Mouse (Mus musculus): Measurements from ENCODE around the gene Tarbp2.

Tarbp2 gene

DNA sequence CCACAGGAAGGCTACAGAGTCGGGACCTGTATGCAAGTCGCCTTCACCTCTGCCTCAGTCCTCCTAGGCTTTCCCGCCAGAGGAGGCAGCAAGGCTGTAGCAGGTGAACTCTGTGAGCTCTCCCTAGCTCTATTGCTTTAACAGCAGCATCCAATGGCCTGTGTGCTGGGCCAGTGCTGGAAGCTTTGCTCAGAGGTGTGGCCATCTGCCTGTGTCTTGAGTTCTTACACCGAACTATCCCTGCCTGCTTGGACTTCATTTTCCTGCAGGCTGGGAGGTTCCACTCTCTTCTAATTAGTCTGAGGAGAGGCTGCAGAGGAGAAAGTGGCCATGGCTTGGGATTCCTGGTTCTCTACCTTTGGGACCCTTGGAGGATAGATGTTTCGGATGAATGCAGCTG lies 6.0 kb upstream of the Tarbp2 start:
- no peaks in the 10 kb centered on the region for H3K36me3 ChIP-seq (ENCODE audit: control insufficient read depth, insufficient read depth, low read length, poor library complexity, severe bottlenecking)
- H3K27me3 ChIP-seq (ENCODE audit: control insufficient read depth, insufficient read depth, low read length, poor library complexity, severe bottlenecking): no peaks in the 10 kb centered on the region
- no peak for DNase-seq (ENCODE audit: low read depth, low spot score)

- DNase-seq (ENCODE audit: low read depth, low spot score): no peak
- H3K27me3 ChIP-seq (ENCODE audit: control insufficient read depth, insufficient read depth, low read length, poor library complexity, severe bottlenecking): no peaks in the 10 kb centered on the region
- no peaks in the 10 kb centered on the region for H3K36me3 ChIP-seq (ENCODE audit: control insufficient read depth, insufficient read depth, low read length, poor library complexity, severe bottlenecking)
These were observed 5.5 kb upstream of the Tarbp2 start for GRCm38 (mm10) chr15:102512471-102512870.

DNA sequence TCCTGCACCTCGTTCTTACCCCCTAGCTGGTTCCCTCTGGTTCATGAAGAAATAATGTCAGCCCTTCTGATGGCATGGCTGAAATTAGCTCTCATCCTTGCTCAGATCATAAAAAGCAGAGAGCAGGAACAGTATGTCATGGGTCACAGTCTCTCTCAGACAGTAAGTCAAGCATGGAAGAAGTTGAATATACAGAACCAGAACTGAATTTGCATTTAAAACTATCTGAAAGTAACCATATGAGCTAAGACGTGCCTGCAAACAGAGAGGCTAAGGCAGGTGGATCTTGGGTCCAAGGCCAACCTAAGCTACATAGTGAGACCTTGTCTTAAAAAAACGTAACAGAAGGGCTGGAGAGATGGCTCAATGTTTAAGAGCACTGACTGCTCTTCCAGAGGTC lies 5.0 kb upstream of the Tarbp2 start:
- H3K36me3 ChIP-seq (ENCODE audit: control insufficient read depth, insufficient read depth, low read length, poor library complexity, severe bottlenecking): no peaks in the 10 kb centered on the region
- DNase-seq (ENCODE audit: low read depth, low spot score): peak; percentile 19
- no peaks in the 10 kb centered on the region for H3K27me3 ChIP-seq (ENCODE audit: control insufficient read depth, insufficient read depth, low read length, poor library complexity, severe bottlenecking)

DNA sequence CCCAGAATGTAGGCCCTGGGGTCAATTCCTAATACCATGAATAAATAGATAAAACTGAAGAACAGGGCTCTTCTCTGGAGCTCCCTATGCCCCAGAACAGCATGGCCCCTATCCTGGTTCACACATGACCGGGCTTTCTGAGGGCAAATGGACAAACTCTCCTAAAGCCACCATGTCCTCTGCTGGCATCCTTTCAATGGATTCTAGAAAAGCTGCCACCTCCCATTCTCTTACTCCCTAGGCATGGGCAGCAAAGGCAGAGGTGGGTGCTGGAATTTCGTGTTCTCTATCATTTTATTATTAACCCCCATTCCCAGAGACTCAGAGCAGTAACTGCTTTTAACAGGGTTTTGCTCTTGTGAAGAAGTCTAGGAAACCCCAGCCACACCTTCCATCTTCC lies 2.7 kb upstream of the Tarbp2 start:
- no peak for DNase-seq (ENCODE audit: low read depth, low spot score)
- Histone ChIP-seq H3K27me3 (ENCODE audit: control insufficient read depth, insufficient read depth, low read length, poor library complexity, severe bottlenecking) (no peaks in the 10 kb centered on the region), H3K36me3 (ENCODE audit: control insufficient read depth, insufficient read depth, low read length, poor library complexity, severe bottlenecking) (no peaks in the 10 kb centered on the region)

GRCm38 (mm10) chr15:102515791-102516190 lies 2.2 kb upstream of the Tarbp2 start:
- Histone ChIP-seq H3K36me3 (ENCODE audit: control insufficient read depth, insufficient read depth, low read length, poor library complexity, severe bottlenecking) (no peaks in the 10 kb centered on the region), H3K27me3 (ENCODE audit: control insufficient read depth, insufficient read depth, low read length, poor library complexity, severe bottlenecking) (no peaks in the 10 kb centered on the region)
- DNase-seq (ENCODE audit: low read depth, low spot score): no peak

DNA sequence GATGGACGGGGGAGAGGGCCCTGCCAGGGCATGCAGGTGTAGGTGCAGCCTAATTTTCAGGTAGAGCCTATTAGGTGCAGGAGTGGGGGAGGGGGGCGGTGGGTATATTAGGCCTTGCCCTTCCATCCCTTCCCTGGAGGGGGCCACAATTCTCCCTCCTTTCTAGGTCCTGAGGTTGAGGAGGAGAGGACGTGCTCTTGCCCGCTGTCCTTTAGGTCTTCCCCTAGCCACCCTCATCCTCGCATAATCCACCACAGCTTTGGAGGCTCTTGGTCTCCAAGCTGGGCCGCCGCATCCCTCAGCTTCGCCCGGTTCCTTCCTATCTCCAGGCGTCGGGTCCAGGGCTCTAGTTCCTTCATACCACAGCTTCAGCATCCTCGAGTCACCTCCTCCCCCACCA lies 1.7 kb upstream of the Tarbp2 start:
- Histone ChIP-seq H3K27me3 (ENCODE audit: control insufficient read depth, insufficient read depth, low read length, poor library complexity, severe bottlenecking) (no peaks in the 10 kb centered on the region), H3K36me3 (ENCODE audit: control insufficient read depth, insufficient read depth, low read length, poor library complexity, severe bottlenecking) (no peaks in the 10 kb centered on the region)
- no peak for DNase-seq (ENCODE audit: low read depth, low spot score)

DNA sequence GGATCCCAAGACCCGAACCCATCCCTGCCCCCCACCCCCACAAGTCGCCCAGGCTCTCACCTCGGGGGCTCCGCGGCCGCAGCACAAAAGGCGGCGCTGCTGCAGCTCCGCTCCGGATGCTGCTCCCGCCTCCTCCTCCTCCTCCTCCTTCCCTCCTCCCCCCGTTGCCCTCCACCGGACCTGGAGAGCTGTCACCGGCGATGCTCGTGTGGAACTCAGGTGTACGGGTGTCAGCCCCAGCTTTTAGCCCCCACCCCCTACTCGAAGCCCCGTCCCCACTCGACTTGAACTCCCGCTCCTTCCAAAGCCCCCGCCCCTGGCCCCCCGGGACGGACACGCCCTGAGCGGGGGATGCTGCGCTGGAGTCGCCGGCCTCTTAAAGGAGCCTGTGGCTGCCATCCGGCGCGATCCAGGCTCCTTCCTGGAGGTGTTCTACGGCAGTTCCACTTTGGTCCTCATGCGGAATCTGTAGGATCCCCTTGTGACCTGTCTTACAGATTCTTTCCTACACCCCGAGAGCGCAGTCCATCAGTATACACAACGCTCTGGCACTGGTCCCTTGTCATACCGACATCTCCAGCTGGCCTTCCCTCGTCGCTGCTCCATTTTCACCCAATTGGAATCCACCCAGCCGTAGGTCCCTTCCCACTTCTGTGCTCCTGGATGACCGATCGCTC lies 1.1 kb upstream of the Tarbp2 start, which contains the start of gene Map3k12:
TSS of gene Map3k12 (minus strand) at position 337 of the 677 bp plus-strand sequence.
- DNase-seq (ENCODE audit: low read depth, low spot score): peak; percentile 49
- Histone ChIP-seq H3K27me3 (ENCODE audit: control insufficient read depth, insufficient read depth, low read length, poor library complexity, severe bottlenecking) (no peaks in the 10 kb centered on the region), H3K36me3 (ENCODE audit: control insufficient read depth, insufficient read depth, low read length, poor library complexity, severe bottlenecking) (no peaks in the 10 kb centered on the region)

DNA sequence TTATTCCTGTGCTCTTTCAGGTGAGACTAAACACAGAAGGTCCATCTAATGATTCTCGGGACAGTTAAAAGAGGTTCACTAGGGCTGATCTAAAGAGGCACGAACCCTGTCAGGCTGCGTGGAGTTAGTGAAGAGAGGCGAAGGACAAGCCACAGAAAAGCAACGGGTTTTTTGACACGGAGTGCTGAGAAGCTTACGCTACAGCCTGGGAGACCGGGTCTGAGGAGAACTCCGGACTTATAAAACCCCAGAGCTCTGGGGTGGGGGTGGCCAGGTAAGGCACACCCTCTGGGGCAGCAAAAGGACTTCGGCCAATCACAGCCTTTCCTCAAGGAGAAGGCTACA lies 389 bp upstream of the Tarbp2 start:
- no peak for DNase-seq (ENCODE audit: low read depth, low spot score)

GRCm38 (mm10) chr15:102518859-102519201 lies 838 bp downstream of the Tarbp2 start:
- H3K36me3 ChIP-seq (ENCODE audit: control insufficient read depth, insufficient read depth, low read length, poor library complexity, severe bottlenecking): no peaks in the 10 kb centered on the region
- no peak for DNase-seq (ENCODE audit: low read depth, low spot score)
- H3K27me3 ChIP-seq (ENCODE audit: control insufficient read depth, insufficient read depth, low read length, poor library complexity, severe bottlenecking): no peaks in the 10 kb centered on the region

More for the DNA sequence above, 389 bp upstream of the Tarbp2 start:
- no peaks in the 10 kb centered on the region for H3K27me3 ChIP-seq (ENCODE audit: control insufficient read depth, insufficient read depth, low read length, poor library complexity, severe bottlenecking)
- no peaks in the 10 kb centered on the region for H3K36me3 ChIP-seq (ENCODE audit: control insufficient read depth, insufficient read depth, low read length, poor library complexity, severe bottlenecking)

DNA sequence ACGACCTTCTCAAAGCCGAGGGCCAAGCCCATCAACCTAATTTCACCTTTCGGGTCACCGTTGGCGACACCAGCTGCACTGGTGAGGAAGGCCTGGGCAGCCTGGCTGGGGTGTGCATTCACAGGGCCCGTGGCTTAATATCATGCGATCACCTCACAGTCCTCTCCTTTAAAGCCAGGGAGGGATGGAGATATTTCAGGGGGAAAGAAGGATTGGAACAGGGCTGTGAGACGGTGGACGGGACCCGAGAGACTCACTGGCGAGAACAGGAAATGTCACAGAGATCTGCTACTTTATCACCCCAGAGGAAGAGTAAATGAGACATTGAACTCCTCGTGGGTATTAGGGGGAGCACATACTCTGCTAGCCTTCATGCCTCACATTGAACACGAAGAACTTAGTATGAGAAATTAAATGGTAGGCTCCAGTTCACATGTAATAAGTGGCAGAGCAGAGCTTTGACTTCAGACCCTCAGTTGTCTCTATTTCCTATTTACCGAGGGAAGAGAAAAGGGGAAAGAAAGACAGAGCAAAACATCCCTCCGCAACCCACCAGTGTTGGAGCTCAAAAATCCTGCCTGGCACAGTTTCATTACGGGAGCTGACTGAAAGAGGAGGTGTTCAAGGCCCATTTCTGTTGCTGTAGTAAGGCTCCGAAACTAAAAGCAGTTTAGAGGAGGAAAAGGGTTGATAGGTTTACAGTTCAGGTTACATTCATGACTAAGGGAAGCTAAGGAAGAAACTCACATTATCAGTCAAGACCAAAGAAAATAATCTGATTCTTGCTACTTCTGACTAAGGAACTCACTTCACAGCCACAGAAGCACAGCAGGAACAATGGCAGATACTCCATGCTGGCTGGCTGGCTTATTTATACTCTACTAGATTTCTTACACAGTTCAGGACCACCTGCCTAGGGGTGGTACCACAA lies 1.5 kb downstream of the Tarbp2 start:
- no peaks in the 10 kb centered on the region for H3K36me3 ChIP-seq (ENCODE audit: control insufficient read depth, insufficient read depth, low read length, poor library complexity, severe bottlenecking)
- H3K27me3 ChIP-seq (ENCODE audit: control insufficient read depth, insufficient read depth, low read length, poor library complexity, severe bottlenecking): no peaks in the 10 kb centered on the region
- DNase-seq (ENCODE audit: low read depth, low spot score): no peak

DNA sequence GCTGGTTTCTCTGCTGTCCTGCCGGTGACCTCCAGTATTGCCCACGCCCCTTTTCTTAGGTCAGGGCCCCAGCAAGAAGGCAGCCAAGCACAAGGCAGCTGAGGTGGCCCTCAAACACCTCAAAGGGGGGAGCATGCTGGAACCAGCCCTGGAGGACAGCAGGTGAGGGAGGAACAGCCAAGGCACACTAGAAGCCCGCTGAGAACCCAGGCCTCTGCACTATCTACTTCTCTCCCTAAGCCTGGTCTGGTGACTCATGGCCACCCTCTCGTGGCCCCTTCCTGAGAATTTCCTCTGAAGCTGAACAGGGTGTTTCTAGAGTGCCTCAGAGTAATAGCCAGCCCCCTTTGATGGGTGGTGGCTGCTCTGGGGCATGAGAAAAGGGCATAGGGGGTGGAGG lies 2.4 kb downstream of the Tarbp2 start:
- no peaks in the 10 kb centered on the region for H3K27me3 ChIP-seq (ENCODE audit: control insufficient read depth, insufficient read depth, low read length, poor library complexity, severe bottlenecking)
- no peak for DNase-seq (ENCODE audit: low read depth, low spot score)
- no peaks in the 10 kb centered on the region for H3K36me3 ChIP-seq (ENCODE audit: control insufficient read depth, insufficient read depth, low read length, poor library complexity, severe bottlenecking)

GRCm38 (mm10) chr15:102521480-102521879 lies 3.5 kb downstream of the Tarbp2 start:
- Histone ChIP-seq H3K27me3 (ENCODE audit: control insufficient read depth, insufficient read depth, low read length, poor library complexity, severe bottlenecking) (no peaks in the 10 kb centered on the region), H3K36me3 (ENCODE audit: control insufficient read depth, insufficient read depth, low read length, poor library complexity, severe bottlenecking) (no peaks in the 10 kb centered on the region)
- DNase-seq (ENCODE audit: low read depth, low spot score): no peak

DNA sequence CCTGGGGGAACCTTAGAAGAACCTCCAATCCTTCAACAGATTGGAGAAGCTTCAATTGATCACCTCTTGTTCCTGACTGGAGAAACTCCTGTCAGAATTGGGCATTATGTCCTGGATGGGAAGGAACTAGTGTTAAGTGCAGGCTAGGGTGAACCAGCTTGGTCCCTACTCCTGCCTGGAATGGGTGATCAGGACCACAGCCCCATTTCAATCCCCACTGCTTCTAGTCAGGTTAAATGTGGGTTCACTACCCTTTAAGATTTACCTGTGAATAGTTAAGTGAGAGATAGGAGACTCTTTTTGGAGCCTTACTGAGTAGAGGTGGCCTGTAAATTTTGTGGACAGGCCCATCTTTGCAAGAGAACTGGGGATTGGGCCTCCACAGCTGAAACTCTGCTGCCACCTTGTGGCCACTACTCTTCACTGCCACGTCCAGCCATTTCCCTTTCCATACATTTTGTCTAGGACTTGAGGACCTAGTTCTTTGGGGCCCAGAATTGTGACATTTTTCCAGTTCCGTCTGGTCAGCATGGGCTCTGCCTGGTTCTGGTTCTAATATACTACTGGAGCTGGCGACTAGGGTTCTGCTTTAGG lies 7.0 kb downstream of the Tarbp2 start, which contains the start of gene Npff:
TSS of gene Npff (minus strand) at position 51 of the 594 bp plus-strand sequence.
- Histone ChIP-seq H3K27me3 (ENCODE audit: control insufficient read depth, insufficient read depth, low read length, poor library complexity, severe bottlenecking) (no peaks in the 10 kb centered on the region), H3K36me3 (ENCODE audit: control insufficient read depth, insufficient read depth, low read length, poor library complexity, severe bottlenecking) (peaks cover 11% of the 10 kb centered on the region; the same call in 1 of the 2 replicates)
- peak; percentile 86 for DNase-seq (ENCODE audit: low read depth, low spot score)

DNA sequence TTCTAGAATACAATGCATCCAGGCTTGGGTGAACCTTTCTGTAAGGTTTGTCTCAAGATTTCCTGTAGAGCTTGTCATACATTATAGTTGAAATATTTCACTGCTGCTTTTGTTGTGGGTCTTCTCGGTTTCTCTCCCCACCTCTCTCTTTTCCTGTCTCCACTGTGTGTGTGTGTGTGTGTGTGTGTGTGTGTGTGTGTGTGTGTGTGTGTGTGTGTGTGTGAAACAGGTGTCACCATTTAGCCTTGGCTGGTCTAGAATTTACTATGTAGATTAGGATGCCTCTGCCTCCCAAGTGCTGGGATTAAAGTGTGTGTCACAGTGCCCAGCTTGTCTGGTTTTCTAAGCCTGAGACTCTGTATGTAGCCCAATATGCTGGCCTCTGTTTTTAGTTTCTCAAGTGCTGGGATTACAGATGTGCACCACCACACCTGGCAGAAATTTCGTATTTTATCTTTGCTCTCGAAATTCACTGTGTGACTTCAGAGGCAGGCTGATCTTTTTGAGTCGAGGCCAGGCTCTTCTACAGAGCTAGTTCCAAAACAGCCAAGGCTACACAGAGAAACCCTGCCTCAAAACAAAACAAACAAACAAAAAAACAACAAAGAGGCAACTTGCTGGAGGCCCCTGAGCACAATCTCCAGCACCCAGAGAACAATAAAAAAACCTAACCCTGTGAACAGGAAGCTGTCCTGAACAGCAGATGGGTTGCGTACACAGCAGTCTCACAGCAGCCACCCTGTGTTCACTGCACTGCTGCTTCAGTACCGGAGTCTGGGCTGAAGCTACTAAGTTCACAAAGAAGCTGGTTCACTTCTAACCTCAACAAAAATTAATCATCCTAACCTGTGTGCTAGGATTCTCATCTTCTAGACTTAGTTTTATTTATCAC lies 8.4 kb downstream of the Tarbp2 start:
- H3K27me3 ChIP-seq (ENCODE audit: control insufficient read depth, insufficient read depth, low read length, poor library complexity, severe bottlenecking): no peaks in the 10 kb centered on the region
- DNase-seq (ENCODE audit: low read depth, low spot score): no peak
- peaks cover 13% of the 10 kb centered on the region for H3K36me3 ChIP-seq (ENCODE audit: control insufficient read depth, insufficient read depth, low read length, poor library complexity, severe bottlenecking)

Data from splenic B cell, adult 2 months (primary cell).